Mouse (Mus musculus) hindbrain, postnatal 0 days (tissue): ENCODE data around the gene Dlx6. TPM values are rescaled to one million over a fixed set of nuclear protein-coding genes. Genes with fewer than 3 reads are reported as not detected.

Source experiments
- ATAC-seq: fragments of 200-750 bp; cut with Nextera tagmentation; 2 replicates; pipeline ENCODE4 v1.8.0; 2017; ENCODE audit warnings: mild to moderate bottlenecking, moderate TSS enrichment, moderate library complexity
- DNase-seq: peaks from one replicate; pipeline ENCODE4 v3.0.0-alpha.2; 2015; ENCODE audit warnings: low spot score
- H3K27ac ChIP-seq: fragments of 300-500 bp; sonication (generic); 2 replicates; pipeline ENCODE4 v1.5.1; 2014; ENCODE audit warnings: mild to moderate bottlenecking
- H3K27me3 ChIP-seq: fragments of 300-500 bp; sonication (generic); 2 replicates; pipeline ENCODE4 v1.6.1; 2014; ENCODE audit warnings: low read length, mixed read lengths; ENCODE audit not compliant: insufficient read depth
- H3K36me3 ChIP-seq: fragments of 300-500 bp; sonication (generic); 2 replicates; pipeline ENCODE4 v1.6.1; 2014; ENCODE audit warnings: low read length, mixed read lengths; ENCODE audit not compliant: insufficient read depth
- H3K4me1 ChIP-seq: fragments of 300-500 bp; sonication (generic); 2 replicates; pipeline ENCODE4 v1.6.1; 2014; ENCODE audit warnings: antibody characterized with exemption, low read length, mixed read lengths; ENCODE audit not compliant: insufficient read depth
- H3K4me2 ChIP-seq: fragments of 300-500 bp; sonication (generic); 2 replicates; pipeline ENCODE4 v1.6.1; 2014; ENCODE audit warnings: low read depth, mild to moderate bottlenecking, low read length, moderate library complexity, mixed read lengths
- H3K4me3 ChIP-seq: fragments of 300-500 bp; sonication (generic); 2 replicates; pipeline ENCODE4 v1.5.1; 2014; ENCODE audit warnings: low read length
- H3K9ac ChIP-seq: fragments of 300-500 bp; sonication (generic); replicated peaks from 2 replicates; pipeline ENCODE4 v1.6.1; 2014; ENCODE audit warnings: mild to moderate bottlenecking, low read length, moderate library complexity, mixed read lengths
- H3K9me3 ChIP-seq: fragments of 300-500 bp; sonication (generic); 2 replicates; pipeline ENCODE4 v1.6.1; 2016; ENCODE audit warnings: low read length, mixed read lengths
- CTCF ChIP-seq: IDR thresholded peaks from 2 replicates; pipeline ENCODE4 v1.5.1; 2016; ENCODE audit warnings: antibody characterized with exemption, control low read depth, low read depth
- WGBS: fragments of 180-500 bp; shearing (Covaris S2); extraction: QIAGEN DNeasy Blood & Tissue Kit; methylation state at CpG from one replicate; pipeline ENCODE4 v1.1.7; 2014; 5-methylcytosine and 5-hydroxymethylcytosine counted together
- polyA plus RNA-seq: library from polyadenylated mRNA; unstranded; fragments of >200 nt; fragmentation: Nextera tagmentation; extraction: Ambion mirVana; gene quantifications from 2 replicates; pipeline ENCODE4 v1.2.1, GENCODE M21; 2015
- total RNA-seq: library from RNA; depleted of rRNA; stranded (reverse); fragments of >200 nt; gene quantifications from 2 replicates; pipeline ENCODE4 v1.2.3, GENCODE M21; 2014

Dlx6 gene
- total and polyA plus RNA-seq, 2 experiments from 2014 or later, result not detected

DNA sequence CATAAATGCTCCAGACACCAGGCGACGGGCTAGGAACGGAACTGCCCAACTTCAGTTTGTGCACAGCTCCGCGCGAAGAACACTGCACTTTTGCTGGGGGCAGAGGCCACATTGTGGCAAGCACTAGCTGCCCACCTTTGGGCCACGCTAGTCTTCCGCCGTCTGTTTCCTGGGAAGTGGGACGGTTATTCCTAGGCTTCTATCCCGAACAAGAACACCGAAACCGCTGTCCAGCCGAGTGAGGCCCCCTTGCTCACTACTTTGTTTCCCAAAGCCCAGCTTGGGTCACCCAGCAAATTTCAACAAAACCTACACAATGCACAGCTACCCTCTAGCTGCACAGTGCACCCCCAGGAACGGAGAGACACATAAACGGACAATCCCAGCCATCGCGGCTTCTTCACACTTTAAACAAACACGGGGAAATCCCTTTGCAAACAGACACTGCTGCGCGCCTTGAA lies 3.2 kb upstream of the Dlx6 start:
- Histone ChIP-seq H3K27me3 (peaks cover 85% of the 10 kb centered on the region), H3K9me3 (no peaks in the 10 kb centered on the region), H3K9ac (no peak overlapping the region), H3K4me3 (0 out of 2 replicates have a peak overlapping the region, but pooled peaks have one; percentile 3), H3K27ac (no peak overlapping the region), H3K36me3 (no peaks in the 10 kb centered on the region), H3K4me1 (no peaks in the 10 kb centered on the region), H3K4me2 (no peak overlapping the region)
- no peak for TF ChIP-seq CTCF
- WGBS, result 3% methylated on average over 21 of the region's 21 CpGs
- ATAC-seq (no peak), DNase-seq (no peak)

DNA sequence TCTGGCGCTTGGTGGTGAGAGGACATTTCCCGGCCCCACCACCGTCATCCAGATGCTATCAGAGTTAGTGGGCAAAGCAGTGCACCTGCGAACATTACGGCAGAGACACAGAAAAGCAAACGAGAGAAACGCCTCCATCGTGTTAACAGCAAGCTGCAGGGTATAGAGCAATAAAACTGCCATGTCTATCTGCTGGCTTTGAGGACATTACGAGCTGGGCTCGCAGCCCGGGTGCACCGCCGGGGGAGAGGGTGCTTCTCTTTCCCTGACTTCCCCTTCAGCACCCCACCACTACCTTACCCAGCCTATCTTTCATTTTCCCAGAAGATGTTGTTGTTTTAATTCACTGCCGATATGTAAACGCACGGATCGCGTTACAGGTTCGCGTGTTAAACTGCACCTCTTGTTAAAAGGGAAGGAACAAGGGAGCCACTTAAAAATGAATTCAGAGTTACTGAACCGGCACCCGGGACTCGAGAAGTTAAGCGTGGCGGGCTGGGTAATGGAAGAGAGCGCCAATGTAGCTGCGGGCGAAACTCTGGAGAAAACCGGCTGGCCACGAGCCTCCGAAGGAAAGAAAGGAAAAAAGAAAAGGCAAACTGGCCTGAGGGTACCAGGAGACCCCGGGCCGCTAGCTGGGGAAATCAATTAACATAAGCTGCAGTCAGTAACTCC lies 2.6 kb upstream of the Dlx6 start:
- no peaks in the 10 kb centered on the region for H3K36me3 ChIP-seq
- ATAC-seq (no peak), DNase-seq (no peak)
- no peaks in the 10 kb centered on the region for H3K4me1 ChIP-seq
- H3K9ac ChIP-seq, result no peak overlapping the region
- H3K27ac ChIP-seq, result no peak overlapping the region
- peaks cover 84% of the 10 kb centered on the region for H3K27me3 ChIP-seq
- under 1% methylated on average over 33 of the region's 33 CpGs for WGBS
- H3K9me3 ChIP-seq, result no peaks in the 10 kb centered on the region
- H3K4me3 ChIP-seq, result no peak overlapping the region
- no peak overlapping the region for H3K4me2 ChIP-seq
- TF ChIP-seq CTCF, result no peak

DNA sequence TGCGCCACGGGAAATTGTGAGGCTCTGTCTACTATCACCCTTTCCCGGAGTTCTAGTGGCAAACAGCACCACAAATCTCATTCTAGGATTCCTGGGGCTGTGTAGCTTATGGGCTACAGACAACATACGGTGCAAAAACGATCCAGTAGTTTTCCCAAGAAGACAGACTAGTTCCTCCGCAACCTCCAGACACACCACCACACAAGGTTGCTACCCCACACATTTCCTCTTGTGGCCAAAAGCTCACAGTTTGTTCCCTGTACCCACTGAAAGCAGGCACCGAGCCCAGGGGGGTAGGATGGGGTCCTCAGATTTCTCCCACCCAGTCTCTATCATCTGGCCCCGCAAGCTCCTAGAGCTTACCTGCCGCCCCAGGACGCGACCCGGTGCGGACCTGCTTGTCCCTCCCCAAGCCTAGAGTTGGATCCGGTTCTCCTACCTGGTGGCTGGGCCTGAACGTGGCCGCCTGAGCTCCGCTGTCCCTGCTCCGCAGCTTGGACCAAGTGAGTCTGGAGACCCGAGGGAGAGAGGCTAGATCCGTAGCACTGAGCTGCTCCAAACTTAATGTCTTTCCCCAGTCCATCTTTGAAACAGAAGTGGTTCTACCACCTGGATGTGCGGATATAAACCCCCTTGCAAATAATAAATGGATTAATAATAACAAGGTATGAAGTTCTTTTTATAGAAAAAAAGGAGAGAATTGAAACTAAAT lies 1.9 kb upstream of the Dlx6 start:
- Histone ChIP-seq H3K9ac (no peak overlapping the region), H3K27ac (no peak overlapping the region), H3K4me2 (no peak overlapping the region), H3K36me3 (no peaks in the 10 kb centered on the region), H3K4me3 (no peak overlapping the region), H3K9me3 (no peaks in the 10 kb centered on the region), H3K4me1 (no peaks in the 10 kb centered on the region), H3K27me3 (peaks cover 85% of the 10 kb centered on the region)
- DNase-seq (no peak), ATAC-seq (no peak)
- TF ChIP-seq CTCF, result no peak
- WGBS, result 1% methylated on average over 21 of the region's 21 CpGs

DNA sequence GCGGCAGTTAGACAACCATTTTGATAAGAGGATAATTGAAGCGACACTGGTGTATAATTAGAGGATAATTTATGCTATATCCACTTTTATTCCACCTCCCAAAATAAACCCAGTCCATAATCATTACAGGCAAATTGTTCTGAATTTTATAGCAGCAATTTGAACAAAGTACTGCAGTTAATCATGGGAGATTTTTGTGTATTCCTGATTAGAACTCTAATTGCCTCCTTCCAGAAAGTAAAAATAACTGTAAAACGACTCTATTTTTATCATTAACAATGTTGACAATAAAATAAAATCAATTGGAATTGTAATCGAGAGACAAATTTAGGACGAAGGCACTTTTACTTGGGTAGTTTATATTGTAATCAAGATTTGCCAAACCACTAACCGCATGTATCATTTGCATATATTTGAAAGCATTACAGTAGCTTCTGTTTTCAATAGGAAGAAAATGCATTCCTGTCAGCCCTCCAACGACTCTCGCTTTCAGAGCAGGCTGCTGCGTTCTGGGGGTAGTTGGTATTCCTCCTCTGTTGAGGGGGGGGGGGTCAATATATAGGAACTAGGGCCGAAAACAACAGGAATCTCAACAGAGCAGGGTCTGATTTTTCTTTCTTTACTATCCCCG lies 1.2 kb upstream of the Dlx6 start:
- no peak overlapping the region for H3K4me3 ChIP-seq
- H3K4me2 ChIP-seq, result no peak overlapping the region

DNA sequence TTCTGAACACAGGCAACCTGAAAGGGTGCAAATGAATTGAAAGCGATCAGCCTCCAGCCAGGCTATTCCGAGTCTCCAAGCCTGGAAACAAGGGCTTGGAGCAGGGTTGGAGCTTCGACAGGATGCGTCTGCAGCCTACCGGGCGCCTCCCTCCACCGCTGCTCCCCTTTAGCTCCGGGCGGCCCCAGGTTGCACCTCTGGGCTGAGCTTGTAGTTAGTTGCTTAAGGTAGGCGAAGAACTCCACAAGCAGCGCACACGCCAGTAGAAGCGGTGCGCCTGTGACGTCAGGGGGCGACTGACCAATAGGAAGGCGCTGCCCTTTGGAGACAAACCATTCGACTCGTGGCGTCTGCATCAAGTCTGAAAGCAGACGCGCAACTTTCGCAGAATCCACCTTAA lies 523 bp upstream of the Dlx6 start:
- whole genome bisulfite sequencing, result under 1% methylated on average over 22 of the region's 23 CpGs
- ATAC-seq, result no peak
- Histone ChIP-seq H3K4me2 (peak overlapping the region; percentile 54), H3K36me3 (no peaks in the 10 kb centered on the region), H3K4me1 (no peaks in the 10 kb centered on the region), H3K9ac (no peak overlapping the region), H3K4me3 (peak overlapping the region; percentile 31), H3K9me3 (no peaks in the 10 kb centered on the region), H3K27ac (no peak overlapping the region), H3K27me3 (peaks cover 88% of the 10 kb centered on the region)
- peak; percentile 39 for DNase-seq
- no peak for TF ChIP-seq CTCF

More for the DNA sequence above, 1.2 kb upstream of the Dlx6 start:
- H3K9me3 ChIP-seq, result no peaks in the 10 kb centered on the region
- DNase-seq, result no peak
- H3K27ac ChIP-seq, result no peak overlapping the region
- H3K4me1 ChIP-seq, result no peaks in the 10 kb centered on the region
- TF ChIP-seq CTCF, result no peak
- ATAC-seq, result no peak
- H3K36me3 ChIP-seq, result no peaks in the 10 kb centered on the region
- peaks cover 87% of the 10 kb centered on the region for H3K27me3 ChIP-seq
- 4% methylated on average over 11 of the region's 11 CpGs for WGBS
- H3K9ac ChIP-seq, result no peak overlapping the region

DNA sequence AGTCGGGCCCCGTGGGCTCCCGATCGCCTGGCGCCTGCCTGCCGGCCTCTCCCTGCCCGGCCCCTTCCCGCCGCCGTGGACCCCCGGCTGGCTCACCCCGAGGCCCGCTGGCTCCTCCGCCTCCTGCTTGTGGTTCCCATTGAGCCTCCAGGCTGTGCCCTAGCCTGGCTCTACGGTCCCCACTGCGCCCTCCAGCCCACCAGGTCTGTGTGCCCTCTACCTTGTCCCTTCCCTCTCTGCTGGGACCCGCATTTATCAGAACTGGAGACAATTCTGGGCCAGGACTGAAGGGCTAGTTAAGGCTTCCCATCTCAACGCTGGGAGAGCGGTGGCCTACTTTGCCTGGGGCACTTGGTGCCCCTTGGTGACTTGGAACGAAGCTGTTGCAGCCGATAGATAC lies 821 bp downstream of the Dlx6 start:
- ATAC-seq (peak; percentile 46; the same call in 1 of the 2 replicates), DNase-seq (no peak)
- Histone ChIP-seq H3K4me1 (no peaks in the 10 kb centered on the region), H3K4me3 (peak overlapping the region; percentile 31), H3K9me3 (no peaks in the 10 kb centered on the region), H3K27me3 (peaks cover 84% of the 10 kb centered on the region), H3K27ac (no peak overlapping the region), H3K9ac (no peak overlapping the region), H3K4me2 (peak overlapping the region; percentile 54), H3K36me3 (no peaks in the 10 kb centered on the region)
- 4% methylated on average over 16 of the region's 21 CpGs for WGBS
- no peak for TF ChIP-seq CTCF
